Mouse (Mus musculus) adrenal gland, adult 2 months (tissue): Measurements from ENCODE around the gene Pard3. TPM values are rescaled to one million over a fixed set of nuclear protein-coding genes. Genes with fewer than 3 reads are reported as not detected.

Source experiments
- DNase-seq: peaks from one replicate; pipeline ENCODE4 v3.0.0; 2021
- polyA plus RNA-seq: library from polyadenylated mRNA; depleted of rRNA; stranded (reverse); fragments of >200 nt; gene quantifications from 2 replicates; pipeline ENCODE4 v1.2.3, GENCODE M21; 2012
- total RNA-seq, 2 experiments: library from RNA; stranded (reverse); gene quantifications; 2 replicates each; pipeline ENCODE4 v1.2.3; 2021

The Pard3 gene
- total and polyA plus RNA-seq, 3 experiments: 31.4 to 56.9 (median 45.4) TPM

DNA sequence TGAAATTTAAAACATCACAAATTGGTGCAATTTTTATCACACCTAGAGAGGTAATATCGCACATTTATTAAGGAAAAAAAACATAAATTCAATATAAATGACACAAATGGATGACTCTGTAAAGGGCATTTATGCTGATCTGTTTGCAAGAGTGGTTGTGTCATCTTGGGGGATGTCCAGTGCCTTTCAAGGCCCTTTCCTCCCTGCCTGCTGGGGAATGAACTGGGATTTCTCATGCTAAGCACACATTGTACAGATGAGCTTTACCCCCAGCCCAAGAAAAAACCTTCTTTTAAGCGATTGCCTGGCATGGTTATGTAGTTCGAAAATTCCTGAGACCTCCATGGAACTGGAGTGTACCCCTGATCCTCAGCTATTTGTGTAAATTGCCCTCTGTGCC is 280.7 kb downstream of the Pard3 start:
- DNase-seq: peak; percentile 54

DNA sequence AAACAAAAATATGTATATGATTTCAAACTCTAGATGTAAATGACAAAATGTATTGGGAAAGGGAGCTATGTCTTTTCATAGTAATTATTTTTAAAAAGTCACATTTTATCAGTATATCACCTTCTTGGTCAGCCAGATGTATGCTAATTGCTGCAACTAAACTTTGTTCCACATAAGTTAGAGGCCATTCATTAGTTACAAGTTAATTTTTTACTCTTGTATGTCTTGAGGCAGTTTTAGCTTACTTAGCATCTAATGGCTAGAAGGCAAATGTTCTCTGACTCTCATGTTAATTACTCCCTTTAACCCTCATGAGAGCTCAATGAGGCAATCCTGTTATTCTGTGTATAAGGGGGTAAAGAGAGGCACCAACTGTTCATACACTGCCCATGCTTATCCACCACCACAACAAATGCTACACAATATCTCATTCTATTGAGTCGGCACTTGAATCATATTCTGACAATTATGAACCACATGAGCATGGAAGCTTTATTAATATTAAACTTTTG is 282.3 kb downstream of the Pard3 start:
- no peak for DNase-seq

DNA sequence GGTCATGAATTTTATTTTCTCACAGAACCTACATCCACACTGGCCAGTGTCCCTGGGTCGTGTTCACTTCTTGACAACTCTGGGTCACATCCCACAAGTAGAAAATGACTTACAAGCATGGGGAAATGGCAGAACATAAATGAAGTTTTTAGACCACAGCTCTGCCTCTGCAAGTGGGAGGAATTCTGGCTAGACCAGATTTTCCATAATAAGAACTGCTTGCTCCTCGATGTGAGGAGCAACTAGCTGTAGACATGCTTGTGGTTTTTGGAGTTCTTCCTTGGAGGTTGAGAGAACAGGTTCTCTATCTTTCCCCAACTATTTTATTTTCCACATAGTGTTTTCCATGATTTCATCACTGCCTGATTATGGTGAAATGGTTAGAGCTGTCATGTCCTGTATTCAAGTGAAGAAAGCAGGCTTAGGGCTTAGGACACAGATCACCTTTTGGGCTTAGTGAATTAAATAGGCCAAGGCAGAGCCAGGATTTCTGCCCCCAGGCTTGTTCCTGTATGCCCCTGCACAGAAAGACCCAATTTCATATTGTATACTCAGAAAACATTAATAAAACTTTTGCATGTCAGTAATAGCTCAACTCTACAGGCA is 284.3 kb downstream of the Pard3 start:
- no peak for DNase-seq

DNA sequence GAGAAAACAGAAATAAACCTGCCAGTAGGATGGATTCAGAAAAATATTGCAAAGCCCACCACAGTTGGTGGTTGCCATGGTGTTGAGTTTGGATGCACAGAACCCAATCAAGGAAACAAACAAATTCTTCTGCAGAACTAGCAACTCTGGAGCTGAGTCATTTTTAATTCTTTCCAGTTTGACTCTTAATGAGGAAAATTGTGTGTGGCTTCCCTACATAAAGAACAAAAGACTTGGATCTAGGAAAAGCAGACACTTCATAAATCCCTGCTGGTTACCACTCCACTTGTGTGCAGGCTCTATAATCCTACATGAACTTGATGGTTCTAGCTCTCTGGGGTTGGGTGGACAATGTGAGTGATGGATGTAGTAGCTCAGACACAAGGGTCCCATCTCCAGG is 298.1 kb downstream of the Pard3 start:
- DNase-seq: no peak

DNA sequence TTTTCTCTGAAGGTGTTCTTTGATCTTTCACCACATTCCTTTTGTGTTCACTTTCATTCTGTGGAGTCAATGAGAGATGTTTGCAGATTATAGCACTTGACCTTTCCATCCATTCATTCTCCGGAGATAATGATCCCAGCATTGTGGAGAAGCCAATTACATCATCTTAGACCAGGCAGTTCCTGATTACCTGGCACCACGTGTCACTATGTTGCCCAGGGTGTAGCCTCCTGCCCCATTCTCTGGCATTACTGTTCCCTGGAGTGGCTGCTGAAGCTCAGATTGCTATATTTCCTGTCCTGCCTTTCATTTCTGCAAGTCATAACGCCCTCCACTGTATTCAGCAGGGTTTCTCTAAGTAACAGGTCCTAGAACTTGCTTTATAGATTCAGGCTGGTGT is 304.7 kb downstream of the Pard3 start:
- DNase-seq: no peak

DNA sequence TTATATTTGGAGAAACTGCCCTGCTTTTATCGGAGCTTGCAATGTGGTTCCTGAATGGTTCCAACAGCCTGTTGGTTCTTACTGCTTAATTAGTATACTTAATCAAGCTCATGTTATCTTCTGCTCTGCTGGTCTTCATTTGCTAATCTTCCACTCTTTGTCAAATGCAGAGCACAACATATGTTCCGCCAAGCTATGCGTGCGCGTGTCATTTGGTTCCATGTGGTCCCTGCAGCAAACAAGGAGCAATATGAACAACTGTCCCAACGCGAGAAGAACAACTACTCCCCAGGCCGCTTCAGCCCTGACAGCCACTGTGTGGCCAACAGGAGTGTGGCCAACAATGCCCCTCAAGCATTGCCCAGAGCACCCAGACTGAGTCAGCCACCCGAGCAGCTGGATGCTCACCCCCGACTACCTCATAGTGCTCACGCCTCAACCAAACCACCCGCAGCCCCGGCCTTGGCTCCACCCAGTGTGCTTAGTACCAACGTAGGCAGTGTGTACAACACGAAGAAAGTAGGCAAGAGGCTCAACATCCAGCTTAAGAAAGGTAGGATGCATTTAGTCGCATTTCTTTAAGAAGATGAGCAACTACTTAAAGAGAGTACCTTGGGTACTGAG is 307.7 kb downstream of the Pard3 start:
- no peak for DNase-seq

DNA sequence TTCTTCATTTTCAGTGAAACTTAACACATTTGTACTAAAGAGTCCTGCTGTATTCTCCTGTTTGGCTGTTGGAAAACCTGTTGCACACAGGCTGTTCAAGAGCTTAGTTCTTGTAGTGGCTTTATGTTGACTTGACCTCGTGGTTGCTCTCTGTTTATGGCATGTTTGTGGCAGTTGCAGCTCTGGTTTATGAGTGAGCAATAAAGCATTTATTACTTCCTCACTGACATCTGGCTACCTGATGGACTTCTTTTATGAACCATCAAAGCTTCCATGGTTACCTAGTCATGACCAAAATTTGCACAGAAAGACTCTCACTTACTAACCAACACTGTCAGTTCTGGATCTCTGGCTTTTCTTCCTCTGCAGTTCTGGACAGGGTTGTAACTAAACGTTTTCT is 314.1 kb downstream of the Pard3 start:
- no peak for DNase-seq

DNA sequence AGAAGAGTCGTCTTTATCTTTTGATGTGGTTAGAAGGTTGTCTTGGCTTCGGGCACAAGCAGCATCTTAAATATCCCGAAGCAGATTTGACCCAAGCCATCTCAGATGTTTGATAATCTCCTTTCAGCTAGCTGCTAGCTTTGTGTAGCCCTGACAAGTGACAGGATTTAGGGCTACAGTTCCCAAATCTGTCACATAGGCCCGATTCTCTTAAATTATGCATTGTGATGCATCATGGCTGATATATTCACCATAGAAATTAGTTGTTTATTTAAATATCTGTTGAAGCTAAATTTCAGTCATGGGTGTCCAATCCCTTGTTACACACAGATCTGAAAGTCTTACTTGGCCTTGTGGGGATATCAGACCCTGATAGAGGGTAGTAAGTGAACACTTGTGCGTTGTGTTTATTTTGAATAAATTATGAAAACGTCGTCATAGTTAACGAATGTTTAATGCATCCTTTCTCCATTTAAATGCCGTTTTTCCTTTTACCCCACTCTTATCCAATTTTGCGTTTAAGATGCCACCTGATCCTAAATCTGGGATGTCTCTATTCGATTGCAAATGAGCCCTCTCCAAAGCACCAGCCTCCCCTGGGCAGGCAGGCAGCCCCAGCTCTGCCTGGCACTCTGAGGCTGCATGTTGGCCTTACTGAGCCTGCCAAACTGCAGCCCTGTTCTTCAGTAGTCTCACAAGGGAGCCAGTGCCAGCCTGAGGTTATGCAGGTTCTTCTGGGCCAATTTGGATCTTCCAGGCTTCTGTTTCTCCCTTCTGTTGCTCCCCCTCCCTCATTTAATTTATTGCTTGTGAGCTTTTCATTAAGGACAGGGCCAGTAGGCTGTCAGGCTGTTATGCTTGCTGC is 315.5 kb downstream of the Pard3 start:
- DNase-seq: no peak

DNA sequence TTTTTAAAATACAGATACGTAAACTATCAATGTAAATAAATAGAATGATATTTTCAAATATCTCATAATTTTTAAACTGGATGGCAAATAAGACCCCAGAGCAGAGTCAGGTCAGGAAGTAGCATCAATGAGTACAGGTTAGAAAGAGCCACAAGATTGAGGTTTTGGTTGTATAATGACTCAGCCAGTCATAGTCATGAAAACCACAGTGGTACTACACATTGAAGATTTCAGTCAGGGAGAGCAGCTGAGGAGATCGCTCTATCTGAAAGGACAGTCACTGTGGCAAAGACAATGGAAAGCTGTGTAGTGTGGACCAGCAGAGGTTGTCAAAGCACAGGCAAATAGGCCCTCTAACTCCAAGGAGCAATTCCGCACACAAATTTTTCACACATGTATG is 317.6 kb downstream of the Pard3 start:
- DNase-seq: no peak

DNA sequence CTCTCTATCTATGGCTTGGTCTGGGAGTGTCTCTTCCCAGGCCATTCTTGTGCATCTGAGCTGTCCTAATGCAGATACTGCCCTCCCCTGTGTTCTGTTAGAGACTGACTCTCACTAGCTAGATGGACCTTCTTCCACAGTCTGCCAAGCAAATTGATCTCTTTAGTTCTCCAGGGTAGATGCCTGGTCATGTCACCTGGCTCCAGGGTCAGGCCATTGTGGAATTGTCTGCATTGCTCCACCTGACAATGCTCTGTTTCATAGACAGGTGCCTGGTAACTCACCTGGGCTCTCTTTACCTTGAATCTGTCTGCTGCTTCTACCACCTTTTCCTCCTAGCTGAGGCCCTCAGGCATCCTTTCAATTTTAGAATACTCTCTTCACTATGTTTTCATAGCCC is 329.0 kb downstream of the Pard3 start:
- DNase-seq: no peak

DNA sequence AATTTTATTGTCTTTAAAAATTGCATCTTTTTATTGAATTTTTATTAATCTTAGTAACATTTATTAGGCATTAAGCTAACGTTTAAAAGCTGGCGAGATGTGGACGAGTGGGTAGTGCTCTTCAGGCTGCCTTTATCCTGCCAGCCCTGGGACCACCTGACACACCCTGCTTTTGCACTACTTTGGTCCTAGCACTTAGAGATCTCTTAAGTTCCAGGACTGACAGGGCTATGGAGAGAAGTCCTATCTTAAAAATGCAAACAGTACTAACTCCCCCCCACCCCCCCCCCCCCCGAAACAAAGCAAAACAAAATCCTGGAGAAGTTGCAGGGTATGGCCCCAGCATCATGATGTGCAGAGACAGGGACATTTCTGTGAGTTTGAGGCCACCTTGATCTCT is 331.8 kb downstream of the Pard3 start:
- DNase-seq: no peak

DNA sequence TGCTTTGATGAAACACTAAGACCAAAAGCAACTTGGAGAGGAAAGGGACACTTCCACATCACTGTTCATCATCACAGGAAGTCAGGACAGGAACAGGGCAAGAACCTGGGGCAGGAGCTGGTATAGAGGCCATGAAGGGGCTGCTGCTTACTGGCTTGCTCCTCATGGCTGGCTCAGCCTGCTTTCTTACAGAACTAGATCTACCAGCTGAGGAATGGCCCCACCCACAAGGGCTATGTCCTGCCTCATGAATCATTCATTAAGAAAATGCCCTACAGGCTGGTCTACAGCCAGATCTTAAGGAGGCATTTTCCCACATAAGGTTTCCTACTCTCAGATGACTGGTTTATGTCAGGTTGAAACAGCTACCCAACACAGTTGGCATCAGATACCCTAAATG is 342.1 kb downstream of the Pard3 start:
- peak; percentile 5 for DNase-seq

DNA sequence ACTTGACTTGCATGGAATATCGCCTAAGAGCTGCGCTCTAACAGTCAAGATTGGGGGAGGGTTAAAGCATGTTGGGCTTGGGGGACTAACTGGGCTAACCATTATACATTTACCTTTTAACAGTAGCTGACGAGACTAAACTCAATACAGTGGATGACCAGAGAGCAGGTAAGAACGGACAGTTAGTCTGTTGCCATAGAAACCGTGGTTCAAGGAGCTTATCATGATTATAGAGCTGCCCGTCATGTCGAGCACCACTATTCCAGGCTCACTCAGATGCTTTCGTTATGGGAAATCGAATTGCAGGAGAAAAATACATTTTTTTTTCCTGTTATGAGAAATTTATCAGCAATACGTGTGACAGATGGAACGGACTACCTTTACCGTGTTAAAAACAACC is 346.9 kb downstream of the Pard3 start:
- DNase-seq: no peak

DNA sequence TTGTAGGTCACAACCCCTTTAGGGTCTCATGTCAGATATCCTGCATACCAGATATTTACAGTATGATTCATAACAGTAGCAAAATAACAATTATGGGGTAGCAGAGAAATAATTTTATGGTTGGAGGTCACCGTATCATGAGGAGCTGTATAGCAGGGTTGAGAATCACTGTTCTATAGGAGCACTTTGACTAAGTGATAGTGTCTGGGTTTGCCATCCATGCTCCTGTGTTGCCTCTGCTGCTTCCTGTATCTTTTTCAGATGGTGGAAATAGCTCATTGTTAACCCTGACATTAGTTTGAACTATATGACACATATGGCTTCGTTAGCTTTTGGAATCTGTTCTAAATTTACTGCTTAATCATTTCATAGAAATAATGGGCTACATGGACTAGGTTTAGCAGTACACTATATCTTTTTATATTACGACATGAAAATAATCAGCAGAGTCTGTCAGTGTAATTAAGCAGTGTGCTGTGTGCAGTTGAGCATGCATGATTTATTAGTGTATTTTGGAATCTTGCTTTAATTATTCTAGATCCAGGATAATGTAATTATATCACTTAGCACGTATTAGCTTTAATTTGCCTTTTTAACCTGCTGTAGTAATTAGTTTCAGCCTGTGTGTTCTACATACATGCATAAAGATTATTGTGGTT is 347.6 kb downstream of the Pard3 start:
- DNase-seq: no peak

DNA sequence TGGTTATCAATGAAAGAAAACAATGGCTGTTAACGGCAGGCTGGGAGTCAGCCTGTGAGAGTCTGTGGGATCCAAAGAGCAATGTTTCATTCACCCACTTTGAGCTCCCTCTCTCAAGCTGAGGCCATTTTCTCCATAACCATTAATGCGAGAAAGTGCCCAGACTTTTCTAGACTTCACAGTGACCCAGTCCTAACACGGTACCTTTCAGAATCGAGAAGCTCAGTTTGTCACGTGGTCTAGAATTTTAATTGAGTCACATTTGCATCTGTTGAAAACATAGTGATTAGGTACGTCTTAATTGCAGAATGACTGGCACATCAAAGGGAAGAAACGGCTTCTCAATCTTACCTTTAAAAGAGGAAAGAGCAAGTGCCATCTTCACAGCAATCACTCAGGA is 359.3 kb downstream of the Pard3 start:
- no peak for DNase-seq

DNA sequence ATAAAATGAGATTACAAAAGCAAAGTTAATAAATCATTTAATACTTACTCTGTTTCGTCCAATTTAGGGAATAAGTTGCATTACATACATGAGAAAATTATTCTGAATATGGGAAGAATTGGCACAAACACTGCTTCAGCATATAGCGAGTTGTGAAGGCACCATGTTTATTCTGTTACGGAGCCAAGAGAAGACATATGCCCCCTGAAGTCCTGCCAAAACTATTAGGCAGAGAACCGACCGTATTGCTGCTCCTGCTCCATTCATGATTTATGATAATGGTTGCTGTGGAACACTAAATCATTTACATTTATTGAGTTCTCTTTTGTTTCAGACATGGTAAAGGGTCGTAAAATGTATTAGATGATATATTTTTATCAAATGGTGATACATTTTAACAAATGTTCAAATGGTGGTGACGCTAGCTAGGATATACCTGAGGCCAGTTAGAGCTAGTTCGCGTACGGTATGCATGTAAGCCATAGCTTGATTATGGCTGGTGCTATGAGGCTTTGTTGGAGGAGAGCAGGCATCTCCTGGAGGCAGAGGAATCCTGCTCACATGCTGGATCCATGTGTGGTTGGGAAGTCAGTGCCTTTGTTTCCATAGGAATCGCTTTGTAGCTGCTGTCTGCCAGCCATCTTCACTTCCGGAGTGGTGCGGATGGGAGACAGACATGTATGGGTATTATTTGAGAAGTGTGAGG is 360.7 kb downstream of the Pard3 start:
- no peak for DNase-seq

DNA sequence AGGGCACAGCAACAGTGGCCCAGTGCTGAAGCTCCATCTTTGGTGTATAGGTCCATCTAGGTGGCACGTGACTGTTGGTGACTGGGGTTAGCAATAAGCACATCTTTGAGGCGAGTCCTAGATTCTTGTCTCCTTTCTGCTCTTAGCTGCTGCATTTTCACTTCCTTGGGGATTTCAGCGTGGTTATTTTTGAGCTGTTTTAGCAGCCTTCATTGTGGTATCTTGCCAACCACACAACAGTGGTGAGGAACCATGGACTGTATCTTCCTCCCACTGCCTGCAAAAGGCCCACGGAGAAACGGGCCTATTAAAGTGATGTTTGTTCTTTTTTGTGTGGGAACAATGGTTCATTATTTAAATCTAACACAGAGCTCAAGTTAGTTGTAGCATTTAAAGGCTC is 363.2 kb downstream of the Pard3 start:
- DNase-seq: no peak

DNA sequence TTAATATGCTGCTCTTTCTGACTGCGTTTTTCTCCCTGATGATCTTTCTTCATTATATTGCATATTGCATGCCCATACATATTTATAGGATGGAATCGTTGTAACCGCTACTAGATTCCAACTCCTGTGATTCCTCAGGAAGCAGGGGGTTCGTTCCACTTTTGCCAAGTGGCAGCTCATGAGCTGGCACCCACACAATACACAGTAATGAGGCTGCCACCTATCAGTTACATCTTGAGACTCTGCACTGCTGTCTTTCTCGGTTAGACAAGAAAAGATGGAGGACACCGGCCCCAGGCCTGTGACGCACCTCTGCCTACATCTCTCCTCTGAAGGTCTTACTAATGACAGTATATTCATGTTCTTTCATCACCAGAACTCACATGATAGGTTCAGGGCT is 364.3 kb downstream of the Pard3 start:
- DNase-seq: no peak

DNA sequence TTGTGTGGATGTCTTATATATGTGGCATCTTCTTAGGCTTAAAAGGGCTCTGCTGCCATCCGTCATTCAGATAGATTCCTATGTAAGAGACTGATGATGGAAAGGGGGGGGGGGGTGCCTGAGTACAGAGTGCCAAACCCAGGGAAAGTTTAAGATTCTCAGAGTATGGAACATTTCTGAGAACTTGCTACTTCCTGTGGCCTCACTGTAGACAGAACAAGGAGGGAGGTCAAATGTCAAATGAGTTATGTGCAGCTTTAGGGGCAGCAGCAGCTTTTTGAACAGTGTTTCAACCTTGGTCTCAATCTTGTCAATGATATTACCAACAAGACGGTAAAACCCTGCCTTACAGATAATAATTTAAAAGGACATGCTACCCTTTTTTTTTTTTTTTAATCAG is 367.5 kb downstream of the Pard3 start:
- DNase-seq: no peak

DNA sequence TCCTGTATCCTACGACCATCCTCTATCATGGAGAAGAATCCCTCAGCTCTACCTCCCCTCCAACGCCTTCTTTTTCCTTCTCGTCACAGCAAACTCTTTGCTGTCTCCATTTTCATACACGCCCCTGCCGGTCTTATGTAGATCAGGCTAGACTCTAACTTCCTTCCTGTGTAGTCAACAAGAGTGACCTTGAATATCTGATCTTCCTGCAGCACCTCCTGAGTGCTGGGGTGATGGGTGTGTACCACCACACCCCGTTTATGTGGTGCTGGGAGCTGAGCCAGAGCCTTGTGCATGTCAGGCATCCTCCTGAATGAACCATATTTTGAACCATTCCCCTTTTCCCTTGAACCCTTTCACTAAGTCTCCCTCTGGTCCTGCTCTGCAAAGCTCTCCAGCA is 372.3 kb downstream of the Pard3 start:
- DNase-seq: no peak

DNA sequence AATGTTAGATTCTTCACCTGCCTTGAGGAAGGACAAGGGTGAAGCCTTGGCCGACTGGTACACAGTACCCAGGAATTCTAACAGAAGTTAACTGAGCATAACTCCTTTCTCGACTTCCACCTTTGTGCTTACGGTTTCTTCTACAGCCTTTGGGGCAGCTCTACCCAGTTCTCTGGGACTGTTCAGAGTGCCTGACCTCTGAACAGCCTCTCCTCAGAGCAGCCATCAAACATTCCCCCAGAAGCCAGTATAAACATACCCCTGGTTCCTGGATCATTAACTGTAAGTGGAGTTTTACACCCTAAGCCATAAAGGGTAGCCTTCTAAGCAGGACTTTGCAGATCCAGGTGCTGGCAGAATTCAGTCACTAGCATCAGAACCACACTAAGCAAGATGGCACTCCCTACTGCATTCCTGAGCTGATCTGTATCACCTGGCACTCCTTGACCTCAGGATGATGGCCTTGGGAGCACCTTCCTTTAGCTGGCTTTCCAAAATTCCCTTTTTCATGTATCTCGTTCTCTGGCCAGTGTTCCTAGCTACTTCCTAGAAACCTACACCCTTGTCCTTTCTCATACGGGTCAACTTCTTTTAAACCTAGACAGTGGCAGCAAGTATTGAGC is 374.0 kb downstream of the Pard3 start:
- no peak for DNase-seq
